Mouse (Mus musculus) stomach, postnatal 0 days (tissue): Measurements from ENCODE around the gene Hspa12b. TPM values are rescaled to one million over a fixed set of nuclear protein-coding genes. Genes with fewer than 3 reads are reported as not detected.

Experiments used
- ATAC-seq: fragments of 200-750 bp; cut with Nextera tagmentation; 2 replicates; pipeline ENCODE4 v1.8.0; 2017; ENCODE audit not compliant: low FRiP score, low TSS enrichment
- DNase-seq: peaks from one replicate; pipeline ENCODE4 v3.0.0-alpha.2; 2016; ENCODE audit warnings: low spot score
- H3K27ac ChIP-seq: fragments of 300-500 bp; sonication (generic); replicated peaks from 2 replicates; pipeline ENCODE4 v1.5.1; 2014; ENCODE audit warnings: mild to moderate bottlenecking, control low read depth
- H3K27me3 ChIP-seq: fragments of 300-500 bp; sonication (generic); 2 replicates; pipeline ENCODE4 v1.6.1; 2014; ENCODE audit warnings: low read length; ENCODE audit not compliant: control insufficient read depth, insufficient read depth
- H3K36me3 ChIP-seq: fragments of 300-500 bp; sonication (generic); 2 replicates; pipeline ENCODE4 v1.6.1; 2014; ENCODE audit warnings: low read length, mixed read lengths; ENCODE audit not compliant: control insufficient read depth, insufficient read depth
- H3K4me1 ChIP-seq: fragments of 300-500 bp; sonication (generic); replicated peaks from 2 replicates; pipeline ENCODE4 v1.6.1; 2014; ENCODE audit warnings: antibody characterized with exemption; ENCODE audit not compliant: control insufficient read depth, insufficient read depth
- H3K4me2 ChIP-seq: fragments of 300-500 bp; sonication (generic); replicated peaks from 2 replicates; pipeline ENCODE4 v1.6.1; 2014; ENCODE audit warnings: low read depth, mild to moderate bottlenecking, control low read depth, moderate library complexity
- H3K4me3 ChIP-seq: fragments of 300-500 bp; sonication (generic); 2 replicates; pipeline ENCODE4 v1.5.1; 2014; ENCODE audit warnings: low read depth, low read length, control low read depth
- H3K9ac ChIP-seq: fragments of 300-500 bp; sonication (generic); 2 replicates; pipeline ENCODE4 v1.6.1; 2014; ENCODE audit warnings: mild to moderate bottlenecking, low read length, control low read depth, mixed read lengths
- H3K9me3 ChIP-seq: fragments of 300-500 bp; sonication (generic); 2 replicates; pipeline ENCODE4 v1.6.1; 2016; ENCODE audit warnings: low read length; ENCODE audit not compliant: control insufficient read depth
- CTCF ChIP-seq: IDR thresholded peaks from 2 replicates; pipeline ENCODE4 v1.5.1; 2016; ENCODE audit warnings: antibody characterized with exemption, low read depth, mild to moderate bottlenecking, moderate library complexity
- EP300 ChIP-seq: optimal IDR thresholded peaks from 2 replicates; pipeline ENCODE3; 2016; ENCODE audit warnings: antibody characterized with exemption
- WGBS: fragments of 180-500 bp; shearing (Covaris S2); extraction: QIAGEN DNeasy Blood & Tissue Kit; methylation state at CpG from one replicate; pipeline ENCODE4 v1.1.7; 2014; 5-methylcytosine and 5-hydroxymethylcytosine counted together
- polyA plus RNA-seq: library from polyadenylated mRNA; unstranded; fragments of >200 nt; fragmentation: Nextera tagmentation; extraction: Ambion mirVana; gene quantifications from 2 replicates; pipeline ENCODE4 v1.2.1, GENCODE M21; 2015

Hspa12b gene
- polyA plus RNA-seq, 1 experiment from 2014 or later, result 4.2 TPM

DNA sequence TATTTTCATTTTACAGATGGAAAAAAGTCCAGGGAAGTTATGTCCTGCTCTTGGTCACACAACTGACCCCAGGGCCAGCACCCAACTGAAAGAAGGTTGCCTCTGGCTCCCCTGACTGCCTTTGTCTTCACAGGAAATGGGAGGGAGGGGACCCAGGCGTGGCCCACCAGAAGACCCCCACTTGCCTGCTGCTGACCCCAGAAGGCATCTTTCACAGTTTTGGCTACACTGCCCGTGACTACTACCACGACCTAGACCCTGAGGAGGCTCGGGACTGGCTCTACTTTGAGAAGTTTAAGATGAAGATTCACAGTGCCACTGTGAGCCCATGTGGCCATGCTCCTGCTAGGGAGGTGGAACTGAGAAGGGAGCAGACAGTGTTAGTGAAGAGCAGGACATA, 11.2 kb downstream of the Hspa12b start:
- WGBS, result 79% methylated on average over 4 of the region's 4 CpGs
- TF ChIP-seq CTCF, result no peak
- no peak overlapping the region for H3K4me2 ChIP-seq
- H3K9me3 ChIP-seq, result no peaks in the 10 kb centered on the region
- ATAC-seq (no peak), DNase-seq (no peak)
- H3K36me3 ChIP-seq, result peaks cover 3% of the 10 kb centered on the region; the same call in 1 of the 2 replicates
- H3K4me3 ChIP-seq, result no peak overlapping the region
- H3K27ac ChIP-seq, result no peak overlapping the region
- no peaks in the 10 kb centered on the region for H3K4me1 ChIP-seq
- H3K9ac ChIP-seq, result no peak overlapping the region
- no peaks in the 10 kb centered on the region for H3K27me3 ChIP-seq

DNA sequence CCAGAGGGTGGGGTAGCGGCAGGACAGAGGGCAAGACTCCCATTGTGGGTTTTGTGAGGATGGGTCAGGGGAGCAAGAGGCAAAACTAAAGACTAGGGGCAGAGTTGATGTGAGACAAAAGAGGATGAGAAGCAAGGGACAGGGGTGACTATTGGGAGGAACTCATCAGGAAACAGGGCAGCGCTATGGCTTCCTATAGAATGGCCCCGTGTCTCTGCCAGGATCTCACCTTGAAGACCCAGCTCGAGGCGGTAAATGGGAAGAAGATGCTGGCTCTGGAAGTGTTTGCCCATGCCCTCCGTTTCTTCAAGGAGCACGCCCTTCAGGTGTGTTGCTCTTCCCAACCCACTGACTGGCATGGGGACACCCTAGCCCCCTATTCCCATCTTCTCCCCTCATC, 11.7 kb downstream of the Hspa12b start:
- H3K27ac ChIP-seq, result no peak overlapping the region
- H3K9me3 ChIP-seq, result no peaks in the 10 kb centered on the region
- 88% methylated on average over 7 of the region's 7 CpGs for WGBS
- no peak overlapping the region for H3K4me2 ChIP-seq
- H3K9ac ChIP-seq, result no peak overlapping the region
- TF ChIP-seq CTCF (no peak), EP300 (no peak)
- no peaks in the 10 kb centered on the region for H3K27me3 ChIP-seq
- H3K4me3 ChIP-seq, result no peak overlapping the region
- ATAC-seq (no peak), DNase-seq (no peak)
- H3K36me3 ChIP-seq, result peaks cover 3% of the 10 kb centered on the region; the same call in 1 of the 2 replicates
- H3K4me1 ChIP-seq, result no peaks in the 10 kb centered on the region

DNA sequence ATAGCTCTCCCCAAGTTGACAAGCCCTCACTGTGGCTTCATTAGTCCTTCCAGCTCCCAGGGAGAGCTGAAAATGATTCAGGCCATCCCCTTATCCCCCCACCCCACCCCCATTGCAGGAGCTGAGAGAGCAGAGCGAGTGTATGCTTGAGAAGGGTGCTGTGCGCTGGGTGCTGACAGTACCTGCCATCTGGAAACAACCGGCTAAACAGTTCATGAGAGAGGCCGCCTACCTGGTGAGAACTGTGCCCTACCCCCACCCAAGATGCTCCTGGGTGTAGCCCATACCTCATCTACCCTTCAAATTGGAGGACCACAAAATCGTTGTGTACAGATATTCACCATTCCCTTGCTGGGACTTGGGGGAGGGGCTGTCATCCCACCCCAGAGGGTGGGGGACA, 12.2 kb downstream of the Hspa12b start:
- Histone ChIP-seq H3K9me3 (no peaks in the 10 kb centered on the region), H3K4me3 (no peak overlapping the region), H3K27ac (no peak overlapping the region), H3K4me2 (no peak overlapping the region), H3K4me1 (no peaks in the 10 kb centered on the region), H3K27me3 (no peaks in the 10 kb centered on the region), H3K36me3 (peaks cover 3% of the 10 kb centered on the region; the same call in 1 of the 2 replicates), H3K9ac (no peak overlapping the region)
- no peak for TF ChIP-seq CTCF
- ATAC-seq (no peak), DNase-seq (no peak)
- 87% methylated on average over 5 of the region's 5 CpGs for WGBS

DNA sequence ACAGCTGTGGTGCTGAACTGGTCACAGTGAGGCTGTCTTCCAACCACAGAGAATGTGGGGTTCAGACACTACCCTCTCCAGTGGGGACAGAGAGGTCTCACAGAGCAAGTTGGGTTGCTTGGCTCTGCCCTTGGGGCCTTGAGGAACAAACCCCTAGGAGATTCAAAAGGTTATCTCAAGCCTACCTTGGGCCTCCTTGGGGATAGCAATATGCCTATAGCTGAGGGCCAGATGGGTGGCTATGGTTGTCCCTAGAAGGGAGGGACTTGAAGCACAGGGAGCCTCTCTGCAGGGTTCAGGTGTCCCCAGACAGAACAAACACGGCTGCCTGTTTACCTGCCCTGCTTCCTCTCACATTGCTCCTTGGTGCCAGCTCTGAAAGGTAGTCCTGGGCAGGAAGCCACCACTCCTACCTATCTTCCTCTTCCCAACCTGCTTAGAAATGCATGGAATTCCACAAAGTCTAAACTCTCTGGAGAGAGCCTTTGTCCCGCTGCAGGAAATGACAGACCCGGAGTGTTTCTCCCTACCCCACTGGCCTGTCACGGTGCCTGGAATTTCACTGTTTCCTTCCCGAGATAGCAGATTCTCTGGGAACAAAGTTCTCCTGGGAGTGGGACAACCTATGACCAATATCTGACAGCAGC, 12.9 kb downstream of the Hspa12b start:
- TF ChIP-seq CTCF, result no peak
- no peak for TF ChIP-seq EP300
- H3K27ac ChIP-seq, result peak overlapping the region; percentile 40; the same call in 1 of the 2 replicates
- H3K9me3 ChIP-seq, result no peaks in the 10 kb centered on the region
- H3K4me3 ChIP-seq, result no peak overlapping the region
- peak; percentile 6; the same call in 1 of the 2 replicates for ATAC-seq
- DNase-seq, result no peak
- no peak overlapping the region for H3K4me2 ChIP-seq
- H3K27me3 ChIP-seq, result no peaks in the 10 kb centered on the region
- peaks cover 7% of the 10 kb centered on the region; the same call in 1 of the 2 replicates for H3K36me3 ChIP-seq
- 27% methylated on average over 5 of the region's 5 CpGs for WGBS
- no peak overlapping the region for H3K9ac ChIP-seq
- H3K4me1 ChIP-seq, result no peaks in the 10 kb centered on the region

DNA sequence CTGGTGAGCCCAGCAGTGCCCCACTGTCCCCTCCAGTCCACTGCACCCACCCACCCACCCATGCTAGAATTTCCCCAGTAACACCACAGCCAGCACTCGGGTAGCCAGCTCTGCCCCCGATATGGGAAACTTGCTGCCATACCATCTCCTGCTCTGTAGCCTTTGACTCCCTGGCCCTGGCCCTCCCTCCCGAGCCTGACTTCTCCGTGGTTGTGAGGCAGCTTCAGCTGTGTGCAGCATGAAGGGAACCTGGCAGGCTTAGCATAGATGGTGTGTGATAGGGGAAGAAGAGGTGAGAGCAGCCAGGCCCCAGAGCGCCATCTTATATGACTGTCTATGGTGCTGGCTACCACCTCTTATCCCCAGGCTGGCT, 13.4 kb downstream of the Hspa12b start:
- H3K36me3 ChIP-seq, result peaks cover 10% of the 10 kb centered on the region; the same call in 1 of the 2 replicates
- H3K4me1 ChIP-seq, result no peaks in the 10 kb centered on the region
- no peaks in the 10 kb centered on the region for H3K27me3 ChIP-seq
- TF ChIP-seq EP300 (no peak), CTCF (no peak)
- H3K4me2 ChIP-seq, result no peak overlapping the region
- DNase-seq (no peak), ATAC-seq (no peak)
- H3K27ac ChIP-seq, result 0 out of 2 replicates have a peak overlapping the region, but pooled peaks have one; percentile 8
- no peak overlapping the region for H3K4me3 ChIP-seq
- WGBS, result 56% methylated on average over 5 of the region's 5 CpGs
- H3K9ac ChIP-seq, result no peak overlapping the region
- no peaks in the 10 kb centered on the region for H3K9me3 ChIP-seq

DNA sequence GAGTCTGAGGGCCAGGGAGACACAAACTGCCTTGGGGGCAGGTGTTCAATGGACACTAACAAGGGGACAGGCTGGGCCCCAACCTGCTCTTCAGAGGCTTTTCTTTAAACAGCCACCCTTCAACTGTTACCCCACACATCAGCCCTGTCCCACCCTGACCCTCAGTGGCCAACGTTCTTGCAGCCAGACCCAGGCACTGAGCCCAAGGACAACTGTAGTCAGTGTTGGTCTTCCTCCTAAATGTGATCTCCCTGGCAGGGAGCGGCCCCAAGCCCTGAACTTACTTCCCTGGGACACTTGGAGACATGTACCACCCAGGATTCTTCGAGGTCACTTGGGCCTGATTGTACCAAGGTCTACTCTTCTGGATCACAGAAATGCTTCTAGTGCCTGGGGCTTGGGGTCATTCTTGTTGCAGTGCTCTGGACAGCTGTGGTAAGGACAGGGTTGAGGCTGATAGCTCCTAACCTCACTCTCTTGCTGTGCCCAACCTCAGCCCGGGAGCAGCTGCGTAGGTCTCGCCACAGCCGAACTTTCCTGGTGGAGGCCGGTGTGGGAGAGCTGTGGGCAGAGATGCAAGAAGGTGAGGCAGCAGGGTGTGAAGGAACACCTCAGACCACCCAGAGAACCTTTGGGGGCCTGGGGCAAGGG, 14.4 kb downstream of the Hspa12b start:
- ATAC-seq, result no peak
- WGBS, result 85% methylated on average over 8 of the region's 8 CpGs
- Histone ChIP-seq H3K4me2 (no peak overlapping the region), H3K9me3 (no peaks in the 10 kb centered on the region), H3K36me3 (peaks cover 16% of the 10 kb centered on the region), H3K27ac (no peak overlapping the region), H3K9ac (no peak overlapping the region), H3K4me1 (no peaks in the 10 kb centered on the region), H3K4me3 (no peak overlapping the region), H3K27me3 (no peaks in the 10 kb centered on the region)
- no peak for DNase-seq
- TF ChIP-seq EP300, result no peak
- TF ChIP-seq CTCF, result no peak
